Mouse (Mus musculus) brain, embryonic 14.5 days (tissue): ENCODE results near the gene Bach2. TPM values are rescaled to one million over a fixed set of nuclear protein-coding genes. Genes with fewer than 3 reads are reported as not detected.
A peak's percentile ranks its signal among the peaks of the same experiment; 100 is the strongest.

Experiments used
- DNase-seq: peaks from one replicate; pipeline ENCODE4 v3.0.0-alpha.2; 2011; ENCODE audit warnings: low read depth
- CTCF ChIP-seq: fragments of 200-500 bp; IDR thresholded peaks from 2 replicates; pipeline ENCODE4 v1.5.1; 2012; ENCODE audit warnings: inconsistent platforms, mild to moderate bottlenecking, moderate library complexity, borderline replicate concordance; ENCODE audit not compliant: insufficient read depth, insufficient read length; ENCODE audit errors: extremely low read depth
- POLR2A ChIP-seq: fragments of 200-500 bp; IDR thresholded peaks from 2 replicates; pipeline ENCODE4 v1.6.1; 2012; ENCODE audit warnings: mild to moderate bottlenecking, inconsistent platforms, borderline replicate concordance; ENCODE audit not compliant: poor library complexity, insufficient read depth, insufficient read length, severe bottlenecking; ENCODE audit errors: extremely low read depth
- polyA plus RNA-seq: library from polyadenylated mRNA; depleted of rRNA; stranded (reverse); fragments of >200 nt; gene quantifications from 2 replicates; pipeline ENCODE4 v1.2.3, GENCODE M21; 2012

The Bach2 gene
- polyA plus RNA-seq, 1 experiment: 31.4 TPM

DNA sequence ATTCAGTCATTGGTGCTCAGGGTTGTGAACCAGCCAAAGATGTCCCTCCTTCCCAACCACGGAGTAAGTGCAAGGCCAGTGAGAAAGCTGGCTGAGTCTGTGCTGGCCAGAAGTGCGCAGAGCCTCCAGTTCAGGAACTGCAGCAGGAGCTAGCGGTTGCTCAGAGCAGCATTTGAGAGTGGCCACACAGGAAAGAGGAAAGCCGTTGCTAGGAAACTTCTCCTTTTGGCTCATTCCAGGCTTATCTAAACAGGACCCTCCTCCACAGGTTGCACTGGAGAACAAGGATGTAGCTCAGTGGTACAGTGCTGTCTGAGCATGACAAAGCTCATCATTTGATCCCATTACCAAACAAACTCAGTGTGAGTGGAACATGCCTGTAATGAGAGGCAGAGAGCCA lies 114.2 kb downstream of the Bach2 start:
- no peak for TF ChIP-seq POLR2A
- no peak for TF ChIP-seq CTCF
- peak; percentile 69 for DNase-seq

DNA sequence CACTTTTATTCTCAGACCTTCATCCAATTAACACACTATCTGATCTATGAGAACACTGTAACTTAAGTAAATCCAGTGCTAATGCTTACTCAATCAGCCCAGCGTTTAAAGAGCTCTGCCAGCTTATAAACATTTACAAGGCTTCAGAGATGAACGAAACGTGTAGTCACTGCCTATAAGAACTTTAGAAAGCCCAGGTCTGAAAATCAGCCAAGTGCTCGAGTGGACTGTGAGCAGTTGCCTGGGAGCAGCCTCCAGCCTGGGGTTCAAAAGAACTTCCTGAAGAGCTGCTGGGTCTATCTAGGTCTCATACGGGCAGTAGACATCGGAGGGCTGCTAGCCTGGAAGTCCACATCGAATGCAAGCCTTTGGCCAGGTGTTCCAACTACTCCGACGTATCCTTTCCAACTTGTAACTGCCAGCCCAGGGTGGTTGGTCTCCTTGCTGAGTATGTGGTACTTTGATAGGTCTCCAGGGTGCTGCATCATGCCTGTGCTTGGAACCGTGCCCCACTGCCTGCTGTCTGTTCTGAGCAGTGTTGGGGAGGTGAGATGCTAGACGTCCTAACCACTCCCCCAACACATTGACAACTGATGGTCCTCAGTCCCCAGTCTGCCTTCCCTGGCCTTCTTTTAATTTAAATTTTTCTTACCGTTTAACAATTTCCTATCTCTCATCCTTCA lies 117.5 kb downstream of the Bach2 start:
- peak; percentile 63 for DNase-seq
- TF ChIP-seq POLR2A: no peak
- TF ChIP-seq CTCF: no peak

DNA sequence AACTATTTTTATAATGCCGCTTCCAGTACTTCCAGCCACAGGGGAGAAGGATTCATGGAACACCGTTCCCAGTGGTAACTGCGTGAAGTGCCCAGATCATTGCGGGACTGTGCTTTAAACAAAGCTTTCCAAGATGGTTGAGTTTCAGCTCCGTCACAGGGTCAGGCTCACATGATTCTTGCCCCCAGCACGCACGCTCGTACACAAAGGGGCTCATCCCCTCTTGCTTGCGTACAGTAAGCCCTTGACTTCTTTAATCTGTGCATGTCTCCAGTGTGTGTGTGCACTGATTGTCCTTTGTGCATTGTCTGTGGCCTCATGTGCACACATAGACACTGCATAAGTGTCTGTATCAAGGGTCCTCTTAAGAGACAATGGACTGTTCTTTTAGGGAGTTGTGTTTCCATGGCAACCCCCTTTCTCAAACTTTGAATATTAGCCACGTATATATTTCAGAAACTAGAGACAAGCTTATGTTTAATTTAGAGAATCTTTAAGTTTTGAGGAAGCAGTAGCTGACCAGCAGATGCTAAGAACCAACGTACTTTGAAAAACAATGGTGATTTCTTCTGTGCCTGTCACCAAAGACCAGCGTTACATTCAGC lies 119.5 kb downstream of the Bach2 start:
- peak; percentile 52 for DNase-seq
- TF ChIP-seq POLR2A (no peak), CTCF (peak; percentile 7; the same call in 1 of the 2 replicates)

DNA sequence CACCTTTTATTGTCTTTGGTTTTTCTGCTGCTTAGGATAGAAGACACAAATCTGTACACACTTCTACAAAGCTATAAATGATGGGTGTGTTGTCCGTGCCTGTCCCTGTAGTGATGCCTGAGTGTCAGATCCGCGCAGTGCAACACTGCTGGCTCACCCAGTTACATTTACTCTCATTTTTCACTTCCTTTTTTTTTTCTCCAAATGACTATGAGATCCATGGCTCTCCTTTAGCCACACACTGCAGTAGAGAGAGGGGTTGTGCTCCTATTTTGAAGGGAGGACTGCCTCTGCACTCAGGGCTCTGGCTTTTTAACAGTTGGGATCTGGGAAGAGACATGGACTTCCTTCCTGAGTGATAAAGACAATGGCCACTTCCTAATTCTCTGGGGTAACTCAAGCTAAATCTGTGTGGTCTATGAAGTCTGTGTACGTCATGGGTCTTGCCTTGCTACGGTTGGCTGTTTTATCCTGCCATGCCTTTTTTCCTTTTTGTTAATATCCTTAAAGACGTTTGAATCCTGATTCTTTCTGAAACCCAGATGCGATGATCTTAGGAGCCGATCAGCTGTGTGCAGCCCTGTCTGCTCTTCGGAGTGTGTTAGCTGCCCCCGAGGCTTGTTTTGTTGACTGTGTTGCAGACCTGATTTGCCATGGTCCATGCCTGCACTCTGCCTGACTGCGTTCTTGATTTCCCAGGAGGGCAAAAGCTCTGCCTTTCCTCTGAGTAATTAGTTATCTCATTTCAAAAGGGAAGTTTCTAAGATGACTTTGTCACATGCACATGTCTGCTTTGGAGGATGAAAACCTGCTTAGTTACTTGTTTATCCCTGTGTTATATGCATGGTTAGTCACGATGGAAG lies 120.2 kb downstream of the Bach2 start:
- no peak for TF ChIP-seq CTCF
- TF ChIP-seq POLR2A: no peak
- peak; percentile 78 for DNase-seq

DNA sequence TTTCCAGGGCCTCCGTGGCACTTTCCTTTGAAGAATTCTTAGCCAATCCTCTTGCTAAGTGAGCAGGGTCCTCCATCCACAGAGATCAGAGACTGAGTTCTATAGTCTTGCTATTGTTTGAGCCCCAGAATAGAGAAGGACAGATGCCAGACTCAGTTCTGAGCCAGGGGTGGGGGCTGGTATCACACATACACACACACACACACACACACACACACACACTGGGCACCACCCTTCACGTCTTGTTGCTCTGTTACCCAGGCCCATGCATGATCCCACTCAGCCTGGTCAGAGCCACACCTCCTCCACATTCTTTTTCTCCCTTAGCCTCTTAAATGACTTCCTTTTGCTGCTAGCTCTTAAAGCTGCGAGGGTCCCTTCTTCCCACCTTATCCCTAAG lies 121.0 kb downstream of the Bach2 start:
- DNase-seq: peak; percentile 52
- TF ChIP-seq POLR2A (no peak), CTCF (no peak)

DNA sequence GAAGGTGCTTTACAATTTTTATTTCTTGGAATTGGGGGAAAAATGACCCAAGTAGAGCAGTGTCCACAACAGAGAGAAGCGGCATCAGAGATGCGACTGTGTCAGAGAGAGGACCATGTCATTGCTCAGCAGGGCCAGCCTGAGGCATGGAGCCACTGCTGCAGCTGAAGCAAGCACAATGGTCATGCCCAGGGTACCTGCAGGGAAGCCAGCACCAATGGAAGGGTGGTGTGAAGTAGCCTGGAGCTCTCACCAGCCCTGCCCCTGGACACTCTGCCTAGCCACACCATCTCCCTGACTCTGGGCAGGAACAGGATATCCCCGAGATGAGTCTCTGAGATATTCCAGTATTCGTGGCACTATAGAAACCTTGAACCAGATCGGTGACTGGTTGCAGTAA lies 121.9 kb downstream of the Bach2 start:
- TF ChIP-seq POLR2A: no peak
- TF ChIP-seq CTCF: no peak

DNA sequence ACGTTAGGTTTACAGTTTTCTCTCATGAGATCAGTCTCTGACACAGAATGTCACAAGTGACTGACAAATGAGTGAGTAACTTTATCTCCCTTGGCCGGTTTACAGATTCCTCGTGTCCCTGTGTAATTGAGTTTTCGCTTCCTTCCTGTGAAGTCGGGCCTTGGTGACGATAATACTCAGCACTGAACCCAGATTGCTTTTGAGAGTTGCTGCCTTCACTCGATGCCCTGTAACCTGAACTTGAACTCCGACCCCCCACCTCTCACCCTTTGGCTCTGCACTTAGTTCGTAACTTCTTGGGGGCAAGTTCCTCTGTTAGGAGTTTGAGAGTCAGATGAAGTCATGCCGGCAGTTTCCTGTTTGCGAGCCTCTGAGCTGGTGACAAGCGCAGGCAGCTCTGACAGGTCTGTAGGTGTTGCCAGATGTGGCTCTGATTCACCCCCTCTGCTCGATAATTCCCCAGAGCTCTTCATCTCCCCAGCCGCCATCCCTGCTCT lies 124.9 kb downstream of the Bach2 start:
- TF ChIP-seq CTCF (no peak), POLR2A (no peak)
- DNase-seq: no peak

More for the DNA sequence above, 121.9 kb downstream of the Bach2 start:
- no peak for DNase-seq

DNA sequence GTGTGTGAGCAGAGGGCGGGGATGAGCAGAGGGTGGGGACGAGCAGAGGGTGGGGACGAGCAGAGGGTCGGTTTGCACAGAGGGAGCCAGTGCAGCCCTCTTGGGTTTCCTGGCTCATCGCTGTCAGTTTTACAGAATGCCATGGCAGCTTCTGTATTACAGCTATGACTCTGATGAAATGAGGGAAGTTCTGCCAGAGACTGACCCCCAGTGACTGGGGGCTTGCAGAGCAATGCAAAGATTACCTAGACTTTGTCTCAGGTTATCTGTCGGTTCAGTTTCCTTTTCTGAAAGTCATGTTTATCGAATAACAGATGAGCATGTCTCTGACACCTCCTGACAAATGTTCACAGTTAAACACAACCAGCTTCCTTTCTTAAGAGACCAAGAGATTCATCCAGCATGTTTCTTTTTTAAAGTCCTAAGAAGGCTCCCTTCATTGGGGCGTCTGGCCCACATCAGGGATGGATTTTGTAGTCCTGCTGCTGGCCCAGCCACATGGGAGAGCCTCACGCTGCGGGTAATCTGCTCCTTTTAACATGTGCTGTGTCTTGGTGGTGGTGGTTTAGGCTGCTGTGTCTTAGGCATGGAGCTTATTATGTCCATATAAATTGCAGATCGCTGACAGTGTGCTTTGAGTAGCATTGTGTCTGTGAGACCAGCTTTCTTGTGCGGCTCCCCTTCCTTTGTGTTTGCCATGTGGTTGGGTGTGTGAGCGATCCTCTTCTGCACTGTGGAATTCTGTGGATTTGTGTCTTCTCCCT lies 126.7 kb downstream of the Bach2 start:
- DNase-seq: peak; percentile 52

DNA sequence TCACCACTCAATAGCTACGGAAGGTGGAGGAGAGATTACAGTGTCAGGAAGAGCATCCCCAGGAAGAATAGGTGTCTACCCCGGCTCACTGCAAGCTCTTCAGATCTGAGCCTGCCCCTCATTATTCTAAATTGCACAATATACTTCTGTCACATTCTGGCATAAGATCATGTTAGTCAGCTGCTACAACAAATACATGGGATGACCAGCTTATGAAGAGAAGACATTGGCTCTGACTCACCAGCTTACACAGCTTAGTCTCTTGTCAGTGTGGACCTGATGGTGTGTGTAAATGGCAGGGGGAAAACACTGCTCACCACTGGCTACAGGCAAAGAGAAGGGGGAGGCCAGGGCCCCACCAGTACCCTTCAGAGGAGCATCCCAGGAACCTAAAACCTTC lies 127.6 kb downstream of the Bach2 start:
- no peak for TF ChIP-seq CTCF
- no peak for TF ChIP-seq POLR2A
- DNase-seq: no peak

More for the DNA sequence above, 126.7 kb downstream of the Bach2 start:
- TF ChIP-seq POLR2A (no peak), CTCF (no peak)

DNA sequence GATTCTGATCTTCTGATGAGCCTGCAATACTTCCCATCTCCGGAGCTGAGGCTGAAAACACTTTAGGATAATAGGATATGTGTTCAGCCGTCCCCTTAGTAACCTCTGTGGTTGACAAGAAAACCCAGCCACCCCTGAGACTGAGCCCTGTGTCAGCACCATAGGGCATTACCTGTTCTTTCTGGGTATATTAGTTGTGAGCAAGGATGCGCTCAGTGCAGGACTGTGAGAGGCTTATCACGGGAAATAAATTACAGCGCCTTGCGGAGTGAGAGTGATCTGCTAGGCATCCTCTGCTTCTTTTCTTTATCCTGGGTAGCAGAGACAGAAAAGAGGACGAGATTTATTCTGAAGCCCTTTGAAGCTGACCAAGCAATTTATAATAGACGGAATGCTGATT lies 129.7 kb downstream of the Bach2 start:
- peak; percentile 65 for DNase-seq
- TF ChIP-seq POLR2A (no peak), CTCF (no peak)

DNA sequence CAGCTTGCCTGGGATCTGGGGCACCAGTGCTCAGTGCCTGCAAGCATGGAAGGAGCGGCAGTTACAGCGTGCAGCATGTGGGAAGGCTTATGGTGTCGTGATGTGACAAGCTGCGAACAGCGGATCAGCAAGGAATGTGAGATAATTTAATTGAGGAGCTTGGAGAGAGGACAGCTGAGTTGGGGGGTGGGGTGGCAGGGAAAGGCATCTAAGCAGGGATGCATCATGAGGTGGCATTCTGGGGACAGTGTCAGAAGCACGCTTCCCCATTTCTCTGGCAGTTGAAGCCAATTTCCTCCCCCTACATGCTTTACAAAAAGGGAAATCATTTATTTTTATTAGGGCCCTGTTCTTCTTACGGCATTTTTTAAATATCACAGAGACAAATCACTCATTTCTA lies 134.5 kb downstream of the Bach2 start:
- DNase-seq: peak; percentile 93
- TF ChIP-seq POLR2A (no peak), CTCF (no peak)

DNA sequence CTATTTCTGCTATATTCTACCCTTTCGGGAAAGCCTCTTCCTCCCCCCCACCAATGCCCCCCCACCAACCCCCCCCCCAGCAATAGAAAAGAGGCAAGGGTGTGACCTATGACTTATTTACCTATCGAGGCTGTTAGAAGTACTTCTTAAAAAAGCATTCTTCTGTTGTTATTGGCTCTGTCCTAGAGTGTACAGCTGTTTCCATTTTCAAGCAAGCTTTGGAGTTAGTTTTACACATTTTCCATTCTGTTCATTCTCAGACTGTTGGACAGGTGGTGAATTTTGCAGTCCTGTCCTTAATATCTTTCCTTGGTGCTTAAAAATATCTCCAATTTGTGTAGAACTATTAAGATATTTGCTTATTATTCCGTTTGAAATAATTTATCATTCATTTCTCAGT lies 134.9 kb downstream of the Bach2 start:
- DNase-seq: no peak
- TF ChIP-seq POLR2A (no peak), CTCF (no peak)
